Mouse (Mus musculus) liver, embryonic 11.5 days (tissue): ENCODE results near the gene Axdnd1. TPM values are rescaled to one million over a fixed set of nuclear protein-coding genes. Genes with fewer than 3 reads are reported as not detected.
"Not testable (repeated sequence)": the region's sequence is repeated elsewhere in the genome, so short reads cannot be mapped to it uniquely, and the experiment has no call there.

Experiments
- ATAC-seq: fragments of 200-750 bp; cut with Nextera tagmentation; replicated peaks from 2 replicates; pipeline ENCODE4 v1.8.0; 2017; ENCODE audit warnings: moderate number of reproducible peaks, mild to moderate bottlenecking, moderate TSS enrichment, moderate library complexity; ENCODE audit not compliant: low FRiP score
- DNase-seq: peaks from one replicate; pipeline ENCODE4 v3.0.0-alpha.2; 2017; ENCODE audit warnings: low spot score
- H3K27ac ChIP-seq: fragments of 300-500 bp; sonication (generic); 2 replicates; pipeline ENCODE4 v1.5.1; 2014; ENCODE audit warnings: mild to moderate bottlenecking, low read depth, low read length, control low read depth
- H3K27me3 ChIP-seq: fragments of 300-500 bp; sonication (generic); replicated peaks from 2 replicates; pipeline ENCODE4 v1.6.1; 2014; ENCODE audit warnings: low read length, mixed read lengths; ENCODE audit not compliant: control insufficient read depth, insufficient read depth
- H3K36me3 ChIP-seq: fragments of 300-500 bp; sonication (generic); 2 replicates; pipeline ENCODE4 v1.6.1; 2014; ENCODE audit warnings: mild to moderate bottlenecking, low read length, moderate library complexity, mixed read lengths; ENCODE audit not compliant: control insufficient read depth, insufficient read depth
- H3K4me1 ChIP-seq: fragments of 300-500 bp; sonication (generic); replicated peaks from 2 replicates; pipeline ENCODE4 v1.6.1; 2014; ENCODE audit warnings: low read length, mixed read lengths; ENCODE audit not compliant: control insufficient read depth, insufficient read depth
- H3K4me2 ChIP-seq: fragments of 300-500 bp; sonication (generic); 2 replicates; pipeline ENCODE4 v1.6.1; 2014; ENCODE audit warnings: mild to moderate bottlenecking, control low read depth, moderate library complexity
- H3K4me3 ChIP-seq: fragments of 300-500 bp; sonication (generic); 2 replicates; pipeline ENCODE4 v1.5.1; 2014; ENCODE audit warnings: low read depth, low read length, control low read depth
- H3K9ac ChIP-seq: fragments of 300-500 bp; sonication (generic); 2 replicates; pipeline ENCODE4 v1.6.1; 2014; ENCODE audit warnings: low read depth, low read length, control low read depth
- H3K9me3 ChIP-seq: fragments of 300-500 bp; sonication (generic); 2 replicates; pipeline ENCODE4 v1.6.1; 2016; ENCODE audit warnings: low read length, inconsistent platforms, mixed read lengths; ENCODE audit not compliant: control insufficient read depth
- WGBS: fragments of 180-500 bp; shearing (Covaris S2); extraction: QIAGEN DNeasy Blood & Tissue Kit; methylation state at CpG from one replicate; pipeline ENCODE4 v1.1.7; 2014; 5-methylcytosine and 5-hydroxymethylcytosine counted together
- polyA plus RNA-seq: library from polyadenylated mRNA; unstranded; fragments of >200 nt; fragmentation: Nextera tagmentation; extraction: Ambion mirVana; gene quantifications from 2 replicates; pipeline ENCODE4 v1.2.1, GENCODE M21; 2014

Axdnd1 gene
- polyA plus RNA-seq, 1 experiment from 2014 or later, result 0.05 TPM

DNA sequence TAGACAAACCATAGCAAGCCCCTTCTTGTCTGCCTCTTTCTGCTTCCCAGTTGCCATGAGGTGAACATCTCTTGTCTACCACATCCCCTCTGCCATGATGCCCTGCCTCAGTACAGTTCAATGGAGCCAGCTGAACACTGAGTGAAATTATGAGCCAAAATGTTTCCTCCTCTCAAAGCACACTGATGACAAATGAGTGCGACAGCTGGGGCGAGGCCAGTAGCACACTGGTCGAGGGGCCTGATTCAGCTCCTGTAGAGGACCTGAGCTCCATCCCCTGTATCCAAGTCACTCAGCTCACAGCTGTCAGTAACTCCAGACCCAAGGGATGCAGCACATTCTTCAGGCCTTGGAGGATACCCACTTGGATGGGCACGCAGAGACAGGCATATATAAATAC lies 75.3 kb downstream of the Axdnd1 start:
- H3K36me3 ChIP-seq, result no peaks in the 10 kb centered on the region
- no peaks in the 10 kb centered on the region for H3K4me1 ChIP-seq
- H3K9me3 ChIP-seq, result no peaks in the 10 kb centered on the region
- 84% methylated on average over 4 of the region's 4 CpGs for WGBS
- no peaks in the 10 kb centered on the region for H3K27me3 ChIP-seq
- no peak overlapping the region for H3K9ac ChIP-seq
- DNase-seq, result no peak
- no peak overlapping the region for H3K4me2 ChIP-seq
- H3K27ac ChIP-seq, result no peak overlapping the region
- no peak for ATAC-seq
- no peak overlapping the region for H3K4me3 ChIP-seq

DNA sequence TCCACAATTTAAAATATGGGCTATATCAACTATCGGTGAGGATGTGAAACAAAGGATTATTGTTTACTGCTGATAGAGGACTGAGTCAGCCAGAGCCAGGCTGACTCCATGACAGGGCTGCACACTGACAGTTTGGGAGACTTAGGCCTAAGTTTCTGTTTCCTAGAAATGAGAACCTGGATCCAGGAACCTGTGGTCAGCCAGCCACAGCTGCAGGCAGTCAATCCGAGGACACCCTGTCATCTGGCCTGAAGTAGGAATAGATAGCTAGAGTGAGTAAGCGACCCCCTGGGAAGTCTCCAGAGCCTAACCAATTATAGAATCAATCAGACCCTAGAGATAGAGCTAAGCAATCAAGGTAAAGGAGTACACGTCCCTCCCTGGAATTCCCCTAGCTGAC lies 76.5 kb downstream of the Axdnd1 start:
- no peaks in the 10 kb centered on the region for H3K36me3 ChIP-seq
- H3K27me3 ChIP-seq, result no peaks in the 10 kb centered on the region

DNA sequence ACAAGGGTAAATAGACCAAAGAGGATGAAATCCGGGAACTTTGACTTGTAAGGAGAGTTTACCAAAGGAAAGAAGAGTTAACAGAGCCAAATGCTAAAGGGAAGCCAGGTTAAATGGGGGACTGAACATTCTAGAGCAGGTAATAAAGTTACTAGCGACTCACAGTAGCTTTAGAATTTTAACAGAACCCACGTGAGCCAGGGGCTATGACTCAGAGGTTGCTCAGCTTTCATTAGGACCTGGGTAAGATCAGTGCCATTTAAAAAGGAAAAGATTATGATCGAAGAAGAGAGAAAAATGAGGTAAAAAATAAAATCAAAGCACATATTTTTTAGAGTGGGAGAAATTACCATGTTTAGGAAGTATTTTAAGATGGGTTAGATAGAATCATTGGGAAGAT lies 80.1 kb downstream of the Axdnd1 start:
- 71% methylated on average over 4 of the region's 4 CpGs for WGBS
- no peak for DNase-seq
- H3K4me1 ChIP-seq, result no peaks in the 10 kb centered on the region
- no peak overlapping the region for H3K9ac ChIP-seq
- H3K9me3 ChIP-seq, result no peaks in the 10 kb centered on the region
- H3K4me2 ChIP-seq, result no peak overlapping the region
- no peaks in the 10 kb centered on the region for H3K27me3 ChIP-seq
- H3K27ac ChIP-seq, result no peak overlapping the region
- H3K36me3 ChIP-seq, result no peaks in the 10 kb centered on the region
- no peak for ATAC-seq
- H3K4me3 ChIP-seq, result no peak overlapping the region

More for the DNA sequence above, 76.5 kb downstream of the Axdnd1 start:
- DNase-seq (no peak), ATAC-seq (no peak)
- Histone ChIP-seq H3K4me1 (no peaks in the 10 kb centered on the region), H3K9me3 (no peaks in the 10 kb centered on the region), H3K27ac (no peak overlapping the region), H3K9ac (no peak overlapping the region), H3K4me2 (no peak overlapping the region), H3K4me3 (no peak overlapping the region)
- 50% methylated on average over 4 of the region's 4 CpGs for WGBS

DNA sequence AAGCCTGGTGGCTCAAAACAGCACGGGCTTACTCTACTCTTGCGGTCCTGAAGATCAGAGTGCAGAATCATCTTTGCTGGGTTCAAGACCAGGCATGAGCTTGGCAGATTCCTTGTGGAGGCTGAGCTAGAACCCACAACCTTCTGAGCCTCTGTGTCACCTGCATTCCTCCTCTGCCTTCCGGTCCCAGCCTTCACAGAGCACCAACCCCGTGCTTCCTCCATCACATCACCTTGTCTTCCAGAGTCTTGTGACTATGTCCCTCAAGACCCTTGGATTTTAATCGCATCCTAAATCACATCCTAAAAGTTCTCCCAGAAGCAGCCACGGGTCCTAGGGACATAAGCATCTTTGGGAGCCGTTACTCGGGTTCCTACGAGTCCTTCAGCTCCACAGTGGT lies 97.8 kb downstream of the Axdnd1 start:
- ATAC-seq (no peak), DNase-seq (no peak)
- H3K4me3 ChIP-seq, result no peak overlapping the region
- no peak overlapping the region for H3K4me2 ChIP-seq
- no peaks in the 10 kb centered on the region for H3K36me3 ChIP-seq
- no peaks in the 10 kb centered on the region for H3K4me1 ChIP-seq
- no peaks in the 10 kb centered on the region for H3K9me3 ChIP-seq
- 81% methylated on average over 9 of the region's 9 CpGs for WGBS
- no peaks in the 10 kb centered on the region for H3K27me3 ChIP-seq
- no peak overlapping the region for H3K9ac ChIP-seq
- no peak overlapping the region for H3K27ac ChIP-seq

DNA sequence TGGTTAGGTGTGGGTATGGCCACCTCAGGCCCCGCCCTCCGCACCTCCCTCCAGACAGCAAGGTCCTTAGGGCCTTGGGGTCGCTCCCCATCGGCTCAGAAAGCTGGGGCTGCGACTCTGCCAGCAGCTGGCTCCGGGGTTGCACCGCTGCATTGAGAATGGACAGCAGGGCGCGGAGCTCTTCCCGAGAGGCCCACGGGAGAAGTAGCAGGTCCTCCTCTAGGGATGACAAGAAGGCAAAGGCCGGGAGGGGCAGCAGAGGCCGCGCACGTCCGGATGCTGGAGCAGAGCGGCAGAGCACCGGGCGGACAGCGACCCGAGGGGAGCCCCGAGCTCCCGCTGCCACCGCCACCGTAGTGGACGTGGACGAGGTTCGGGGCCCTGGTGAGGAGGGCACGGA lies 110.3 kb downstream of the Axdnd1 start, which contains the start of gene Nphs2:
Gene Nphs2 (plus strand): TSS at position 98 of the 400 bp plus-strand sequence.
- 5% methylated on average over 29 of the region's 29 CpGs for WGBS
- Histone ChIP-seq H3K4me1 (no peaks in the 10 kb centered on the region), H3K27ac (no peak within 1 kb of the TSS), H3K36me3 (no peaks in the 10 kb centered on the region), H3K9ac (no peak within 1 kb of the TSS), H3K27me3 (peaks cover 38% of the 10 kb centered on the region), H3K4me2 (peak within 1 kb of the TSS; percentile 48), H3K4me3 (peak within 1 kb of the TSS; percentile 23; the same call in 1 of the 2 replicates), H3K9me3 (no peaks in the 10 kb centered on the region)
- ATAC-seq (no peak), DNase-seq (no peak)

DNA sequence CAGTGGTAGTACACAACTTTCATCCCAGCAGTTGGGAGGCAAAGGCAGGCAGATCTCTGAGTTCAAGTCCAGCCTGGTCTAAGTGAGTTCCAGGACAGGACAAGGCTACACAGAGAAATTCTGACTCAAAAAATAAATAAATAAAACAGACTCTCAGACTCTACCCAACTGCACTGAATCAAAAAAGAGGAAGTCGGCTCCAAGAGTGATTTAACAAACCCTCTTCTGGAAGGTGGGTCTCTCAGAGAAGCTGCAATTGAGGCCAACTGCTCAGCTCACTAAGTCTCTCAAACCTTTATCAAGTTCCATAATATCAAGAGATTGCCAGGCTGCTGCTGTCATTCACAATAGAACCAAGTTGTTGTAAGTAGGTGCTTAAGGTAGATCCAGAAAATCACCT lies 112.4 kb downstream of the Axdnd1 start:
- H3K36me3 ChIP-seq, result no peaks in the 10 kb centered on the region
- H3K4me3 ChIP-seq, result no peak overlapping the region
- H3K9me3 ChIP-seq, result no peaks in the 10 kb centered on the region
- ATAC-seq (no peak), DNase-seq (no peak)
- H3K9ac ChIP-seq, result no peak overlapping the region
- WGBS, result 55% methylated on average over 1 of the region's 1 CpGs
- H3K4me1 ChIP-seq, result no peaks in the 10 kb centered on the region
- H3K4me2 ChIP-seq, result no peak overlapping the region
- peaks cover 55% of the 10 kb centered on the region for H3K27me3 ChIP-seq
- no peak overlapping the region for H3K27ac ChIP-seq

DNA sequence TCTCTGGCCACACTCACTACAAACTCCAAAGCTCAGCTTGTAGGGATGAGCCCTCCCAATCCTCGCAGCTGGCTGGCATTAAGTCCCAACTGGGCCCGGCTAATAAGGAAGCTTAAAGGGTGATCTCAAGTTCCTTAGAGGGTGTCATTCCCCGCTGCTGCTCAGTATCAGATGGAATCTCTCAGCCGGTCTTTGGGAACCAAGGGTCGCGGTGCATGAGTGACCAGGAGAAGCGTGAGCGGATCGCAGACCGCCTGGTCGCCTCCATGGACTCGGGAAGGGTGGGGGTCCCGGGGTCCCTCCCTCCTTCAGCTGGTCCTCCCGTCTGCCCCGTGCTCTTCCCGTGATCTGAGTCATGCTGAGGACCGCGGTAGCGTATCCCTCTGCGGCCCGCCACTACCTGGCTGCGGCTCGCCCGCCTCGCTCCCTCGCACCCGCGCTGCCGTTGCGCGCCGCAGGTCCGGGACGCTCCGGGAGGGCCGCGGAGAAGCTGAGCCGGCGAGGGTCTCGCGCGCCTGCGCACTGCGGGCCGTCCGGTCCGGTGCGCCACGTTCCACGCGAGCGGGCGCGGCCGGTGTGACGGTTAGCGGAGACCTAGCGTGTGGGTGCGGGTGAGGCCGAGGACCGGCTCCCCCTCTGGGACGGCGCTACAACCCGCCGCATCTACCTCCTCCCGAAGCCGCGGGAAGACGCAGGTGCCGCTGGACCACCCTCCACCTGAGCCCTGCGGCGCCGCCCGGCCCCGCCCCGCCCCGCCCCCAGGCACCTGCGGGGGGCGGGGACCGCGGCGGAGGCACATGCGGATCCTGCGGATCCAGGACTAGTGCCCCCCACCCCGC lies 117.8 kb downstream of the Axdnd1 start, which contains the start of gene Tdrd5:
Gene Tdrd5 (minus strand): TSS at position 754 of the 839 bp plus-strand sequence.
- Histone ChIP-seq H3K27me3 (peaks cover 42% of the 10 kb centered on the region), H3K36me3 (no peaks in the 10 kb centered on the region), H3K4me3 (peak within 1 kb of the TSS; percentile 66), H3K27ac (no peak within 1 kb of the TSS), H3K9ac (no peak within 1 kb of the TSS; the same call in 1 of the 2 replicates), H3K4me2 (peak within 1 kb of the TSS; percentile 94), H3K9me3 (no peaks in the 10 kb centered on the region), H3K4me1 (no peaks in the 10 kb centered on the region)
- no peak; the same call in 1 of the 2 replicates for ATAC-seq
- DNase-seq, result peak; percentile 46
- under 1% methylated on average over 84 of the region's 85 CpGs for WGBS

DNA sequence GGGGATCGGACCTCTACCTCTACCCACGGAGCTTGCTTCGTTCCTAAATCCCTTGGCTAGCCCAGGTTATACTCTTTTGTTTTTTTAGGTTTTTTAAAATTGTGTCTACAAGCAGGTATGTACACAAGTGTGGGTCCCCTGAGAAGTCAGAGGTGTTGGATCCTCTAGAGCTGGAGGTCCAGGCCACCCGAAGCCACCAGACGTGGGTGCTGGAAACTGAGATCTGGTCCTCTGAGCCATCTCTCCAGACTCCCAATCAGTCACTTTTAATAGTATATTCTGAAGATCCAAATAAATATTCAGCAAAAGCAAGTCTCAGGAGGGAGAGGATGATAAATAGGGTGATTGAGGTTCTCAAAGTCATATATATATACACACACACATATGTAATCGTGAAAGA lies 130.9 kb downstream of the Axdnd1 start:
- WGBS, result 88% methylated on average over 6 of the region's 6 CpGs
- no peak overlapping the region for H3K4me2 ChIP-seq
- H3K4me3 ChIP-seq, result no peak overlapping the region
- ATAC-seq, result no peak
- no peak overlapping the region for H3K27ac ChIP-seq
- no peak overlapping the region for H3K9ac ChIP-seq
- H3K9me3 ChIP-seq, result no peaks in the 10 kb centered on the region
- H3K36me3 ChIP-seq, result no peaks in the 10 kb centered on the region
- no peaks in the 10 kb centered on the region; the same call in 1 of the 2 replicates for H3K4me1 ChIP-seq
- H3K27me3 ChIP-seq, result no peaks in the 10 kb centered on the region
- DNase-seq, result no peak

DNA sequence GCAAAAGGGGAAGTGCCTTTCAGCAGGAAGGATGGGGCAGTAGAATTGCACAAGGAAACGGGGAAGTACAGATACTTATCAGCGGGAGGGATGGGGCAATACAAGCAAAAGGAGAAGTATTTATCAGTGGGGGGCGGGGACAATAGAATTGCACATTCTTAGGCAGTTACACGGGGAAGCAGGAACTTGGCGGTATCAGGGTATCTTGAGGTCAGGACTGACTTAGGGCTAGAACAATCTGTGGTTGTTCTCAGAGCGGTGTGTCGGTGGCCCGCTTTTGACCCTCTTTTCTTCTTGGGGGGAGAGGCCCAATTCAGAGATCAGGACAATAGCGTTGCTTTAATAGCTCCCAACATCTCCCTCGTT lies 131.8 kb downstream of the Axdnd1 start:
- H3K27me3 ChIP-seq, DNase-seq, H3K9ac ChIP-seq, H3K4me3 ChIP-seq, ATAC-seq, H3K4me2 ChIP-seq, H3K4me1 ChIP-seq, H3K9me3 ChIP-seq, H3K36me3 ChIP-seq, H3K27ac ChIP-seq: not testable (repeated sequence)
- 36% methylated on average over 9 of the region's 10 CpGs for WGBS
